Mouse (Mus musculus) stomach, embryonic 15.5 days (tissue): Measurements from ENCODE around the gene Fam229a. TPM values are rescaled to one million over a fixed set of nuclear protein-coding genes. Genes with fewer than 3 reads are reported as not detected.

Experiments used
- ATAC-seq: fragments of 200-750 bp; cut with Nextera tagmentation; 2 replicates; pipeline ENCODE4 v1.8.0; 2017; ENCODE audit warnings: low read depth, moderate number of reproducible peaks, moderate TSS enrichment; ENCODE audit not compliant: insufficient read depth, low FRiP score
- H3K27ac ChIP-seq: fragments of 300-500 bp; sonication (generic); 2 replicates; pipeline ENCODE4 v1.5.1; 2015; ENCODE audit warnings: mild to moderate bottlenecking, inconsistent platforms
- H3K27me3 ChIP-seq: fragments of 300-500 bp; sonication (generic); replicated peaks from 2 replicates; pipeline ENCODE4 v1.6.1; 2015; ENCODE audit warnings: inconsistent platforms
- H3K36me3 ChIP-seq: fragments of 300-500 bp; sonication (generic); 2 replicates; pipeline ENCODE4 v1.6.1; 2015; ENCODE audit warnings: inconsistent platforms
- H3K4me1 ChIP-seq: fragments of 300-500 bp; sonication (generic); 2 replicates; pipeline ENCODE4 v1.6.1; 2015; ENCODE audit warnings: inconsistent platforms
- H3K4me2 ChIP-seq: fragments of 300-500 bp; sonication (generic); 2 replicates; pipeline ENCODE4 v1.6.1; 2015; ENCODE audit warnings: mild to moderate bottlenecking, inconsistent platforms
- H3K4me3 ChIP-seq: fragments of 300-500 bp; sonication (generic); replicated peaks from 2 replicates; pipeline ENCODE4 v1.5.1; 2015; ENCODE audit warnings: inconsistent platforms
- H3K9ac ChIP-seq: fragments of 300-500 bp; sonication (generic); 2 replicates; pipeline ENCODE4 v1.6.1; 2015; ENCODE audit warnings: inconsistent platforms
- H3K9me3 ChIP-seq: fragments of 300-500 bp; sonication (generic); 2 replicates; pipeline ENCODE4 v1.6.1; 2016; ENCODE audit warnings: inconsistent platforms
- WGBS: fragments of 180-500 bp; shearing (Covaris S2); methylation state at CpG from one replicate; pipeline ENCODE4 v1.1.7; 2015; 5-methylcytosine and 5-hydroxymethylcytosine counted together
- polyA plus RNA-seq: library from polyadenylated mRNA; unstranded; fragments of >200 nt; fragmentation: Nextera tagmentation; extraction: Ambion mirVana; gene quantifications from 2 replicates; pipeline ENCODE4 v1.2.1, GENCODE M21; 2015

Gene Fam229a
- polyA plus RNA-seq, 1 experiment from 2014 or later = 0.26 TPM

DNA sequence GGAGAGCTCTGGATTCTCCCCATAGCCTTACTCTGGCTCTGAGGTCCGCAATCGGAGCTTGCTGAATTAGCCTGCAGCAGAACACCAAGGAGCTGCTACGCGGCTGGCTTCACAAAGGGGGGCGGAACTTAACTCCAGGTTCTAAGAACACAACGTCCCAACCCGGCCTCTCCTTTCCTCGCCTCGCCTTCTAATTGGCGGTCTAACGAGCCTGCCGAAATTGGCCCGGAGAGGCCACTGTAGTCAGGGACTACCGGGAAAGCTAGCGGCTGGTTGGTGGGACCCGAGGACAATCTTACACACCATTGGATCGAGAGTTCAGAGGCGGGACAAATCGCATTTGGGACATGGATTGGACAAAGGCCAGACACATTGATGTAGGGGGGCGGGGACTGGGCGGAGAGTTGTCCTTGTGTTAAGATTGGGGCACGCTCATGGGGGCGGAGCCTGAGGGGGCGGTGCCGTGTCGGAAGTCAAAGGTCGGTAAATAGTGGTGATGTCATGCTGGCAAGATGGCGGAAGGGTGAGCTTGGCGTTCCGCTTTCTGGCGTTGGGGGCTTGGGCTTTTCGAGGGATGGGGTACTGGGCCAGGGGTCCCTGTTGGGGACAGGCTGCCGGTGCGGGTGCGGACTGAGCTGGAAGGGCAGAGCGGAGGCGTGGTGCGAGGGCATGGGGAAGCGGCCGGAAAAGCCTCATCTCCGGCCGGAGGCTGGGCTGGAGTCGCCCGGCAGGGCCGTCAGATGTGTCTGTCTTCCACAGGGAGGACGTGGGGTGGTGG is 29.6 kb upstream of the Fam229a start, which contains the start of gene Bsdc1:
TSS of gene Bsdc1 (plus strand) at position 399 of the 778 bp plus-strand sequence.
- H3K27me3 ChIP-seq = no peaks in the 10 kb centered on the region
- H3K9ac ChIP-seq = peak within 1 kb of the TSS; percentile 72
- peak within 1 kb of the TSS; percentile 91 for H3K27ac ChIP-seq
- no peaks in the 10 kb centered on the region for H3K9me3 ChIP-seq
- H3K36me3 ChIP-seq = peaks cover 15% of the 10 kb centered on the region
- peak; percentile 99 for ATAC-seq
- H3K4me1 ChIP-seq = peaks cover 4% of the 10 kb centered on the region; the same call in 1 of the 2 replicates
- peak within 1 kb of the TSS; percentile 91 for H3K4me3 ChIP-seq
- WGBS = under 1% methylated on average over 46 of the region's 46 CpGs
- H3K4me2 ChIP-seq = peak within 1 kb of the TSS; percentile 82

DNA sequence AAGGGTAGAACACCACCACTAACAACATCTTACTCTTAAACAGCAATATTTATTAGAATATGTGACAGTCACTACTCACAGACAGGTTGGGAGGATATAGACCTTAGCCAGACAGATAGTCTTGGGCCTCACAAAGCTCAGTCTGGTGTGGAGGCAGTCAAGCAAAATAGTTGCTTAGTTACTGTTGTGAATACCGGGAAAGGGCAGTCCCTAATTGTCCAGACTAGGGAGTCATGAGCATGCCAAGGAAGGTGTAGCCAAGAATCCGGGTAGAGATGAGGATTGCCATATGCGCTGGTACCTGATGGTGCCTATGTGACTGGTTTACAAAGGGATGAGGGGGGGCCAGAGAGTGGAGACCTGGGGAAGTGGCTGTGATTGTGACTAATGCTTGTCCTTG is 28.9 kb upstream of the Fam229a start:
- H3K9me3 ChIP-seq = no peaks in the 10 kb centered on the region
- WGBS = 37% methylated on average over 3 of the region's 3 CpGs
- H3K4me2 ChIP-seq = peak overlapping the region; percentile 82
- H3K9ac ChIP-seq = peak overlapping the region; percentile 72
- no peak for ATAC-seq
- peak overlapping the region; percentile 91 for H3K4me3 ChIP-seq
- H3K27ac ChIP-seq = 0 out of 2 replicates have a peak overlapping the region, but pooled peaks have one; percentile 69
- peaks cover 17% of the 10 kb centered on the region for H3K36me3 ChIP-seq
- H3K4me1 ChIP-seq = peaks cover 4% of the 10 kb centered on the region; the same call in 1 of the 2 replicates
- no peaks in the 10 kb centered on the region for H3K27me3 ChIP-seq

DNA sequence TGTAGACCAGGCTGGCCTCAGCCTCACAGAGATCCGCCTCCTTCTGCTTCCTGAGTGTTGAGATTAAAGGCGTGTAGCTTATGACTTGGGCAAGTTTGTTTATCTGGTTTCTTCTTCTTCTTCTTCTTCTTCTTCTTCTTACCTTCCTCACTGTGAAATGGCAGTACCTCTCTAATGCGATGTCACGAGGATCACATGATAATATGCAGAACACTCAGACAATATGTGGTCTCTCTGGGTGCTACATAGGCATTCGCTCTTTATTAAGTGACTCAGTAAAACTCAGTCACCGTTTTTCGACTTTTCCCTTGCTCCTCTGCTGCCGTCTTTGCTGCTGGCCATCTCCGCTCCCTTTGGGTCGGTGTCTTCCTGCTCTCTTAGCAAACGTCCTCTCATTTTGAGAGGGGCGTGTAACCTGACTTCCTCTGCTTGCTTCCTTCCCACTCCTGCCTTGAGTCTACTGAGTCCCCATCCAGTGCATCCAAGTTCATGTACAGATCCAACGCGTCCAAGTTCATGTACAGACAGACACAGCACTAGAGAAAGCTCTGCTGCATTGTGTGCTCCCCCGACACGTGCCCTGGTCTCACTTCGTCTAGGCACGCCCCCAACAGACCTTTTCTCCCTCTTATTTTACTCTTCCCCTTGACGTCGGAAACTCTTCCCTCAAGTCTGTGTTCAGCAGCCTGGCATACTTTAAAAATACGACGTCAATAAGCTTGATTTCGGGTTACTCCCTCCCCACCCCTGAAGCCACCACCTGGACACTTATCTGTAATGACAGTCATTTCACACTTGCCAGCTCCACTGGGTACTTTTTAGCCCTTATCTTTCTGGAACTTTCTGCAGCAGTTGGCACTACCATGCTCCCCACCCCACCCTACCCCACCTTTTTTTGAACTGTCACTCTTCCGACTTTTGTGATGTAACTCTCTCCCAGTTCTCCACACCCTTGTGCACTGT is 27.6 kb upstream of the Fam229a start:
- Histone ChIP-seq H3K9ac (no peak overlapping the region), H3K4me2 (no peak overlapping the region), H3K4me1 (peaks cover 4% of the 10 kb centered on the region; the same call in 1 of the 2 replicates), H3K27me3 (no peaks in the 10 kb centered on the region), H3K36me3 (peaks cover 28% of the 10 kb centered on the region), H3K27ac (no peak overlapping the region), H3K4me3 (no peak overlapping the region), H3K9me3 (no peaks in the 10 kb centered on the region)
- ATAC-seq = peak; percentile 2; the same call in 1 of the 2 replicates
- 80% methylated on average over 24 of the region's 24 CpGs for WGBS

DNA sequence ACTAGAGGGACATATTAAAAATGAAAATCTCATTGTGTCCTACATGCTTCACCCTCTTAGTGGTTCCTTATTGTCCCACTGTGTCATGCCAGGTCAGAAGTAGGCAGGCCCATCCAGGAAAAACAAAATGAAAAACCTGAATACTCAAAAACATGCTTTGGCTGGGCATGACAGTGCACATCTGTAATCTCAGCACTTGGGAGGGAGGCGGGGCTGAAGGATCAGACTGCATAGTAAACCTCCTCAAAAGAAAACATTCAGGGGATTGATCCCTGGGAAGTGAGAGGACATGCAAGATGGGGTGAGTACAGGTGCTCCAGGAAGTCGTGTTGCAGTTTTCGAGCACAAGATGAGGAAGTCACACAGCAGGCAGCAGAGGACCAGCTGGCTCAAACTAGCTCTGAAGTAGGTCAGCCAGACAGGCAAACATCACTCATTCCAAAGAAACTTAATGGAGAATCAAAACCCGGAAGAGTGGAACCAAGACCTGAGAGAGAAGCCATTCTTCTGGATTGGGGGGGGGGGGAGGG is 26.6 kb upstream of the Fam229a start:
- WGBS = 79% methylated on average over 4 of the region's 4 CpGs
- H3K27ac ChIP-seq = no peak overlapping the region
- ATAC-seq = no peak

DNA sequence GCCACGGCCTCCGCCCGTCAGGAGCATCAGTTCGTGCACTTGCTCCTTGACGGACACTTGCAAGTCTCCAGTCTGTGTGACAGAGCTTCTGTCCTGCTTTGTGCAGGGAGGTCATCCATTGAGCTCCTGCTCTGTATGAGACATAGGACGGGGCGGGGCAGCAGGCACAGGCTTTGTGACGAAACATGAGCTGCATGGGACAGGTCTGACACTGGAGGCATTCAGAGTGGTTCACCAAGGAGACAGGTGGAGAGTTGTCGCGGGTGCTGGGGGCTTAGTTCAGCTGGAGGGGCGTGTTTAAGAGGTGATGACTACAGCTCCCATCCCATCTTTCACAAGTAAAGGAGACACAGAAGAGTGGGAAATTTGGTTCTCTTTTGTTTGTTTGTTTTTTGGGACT is 14.9 kb upstream of the Fam229a start:
- no peaks in the 10 kb centered on the region for H3K27me3 ChIP-seq
- H3K9ac ChIP-seq = no peak overlapping the region
- no peak overlapping the region for H3K4me2 ChIP-seq
- no peak overlapping the region for H3K27ac ChIP-seq
- ATAC-seq = no peak
- 88% methylated on average over 11 of the region's 11 CpGs for WGBS
- no peaks in the 10 kb centered on the region for H3K9me3 ChIP-seq
- no peaks in the 10 kb centered on the region for H3K4me1 ChIP-seq
- H3K36me3 ChIP-seq = peaks cover 38% of the 10 kb centered on the region
- H3K4me3 ChIP-seq = no peak overlapping the region

More for the DNA sequence above, 26.6 kb upstream of the Fam229a start:
- no peaks in the 10 kb centered on the region for H3K9me3 ChIP-seq
- H3K9ac ChIP-seq = no peak overlapping the region
- H3K36me3 ChIP-seq = peaks cover 34% of the 10 kb centered on the region
- H3K27me3 ChIP-seq = no peaks in the 10 kb centered on the region
- H3K4me3 ChIP-seq = no peak overlapping the region
- no peak overlapping the region for H3K4me2 ChIP-seq
- H3K4me1 ChIP-seq = peaks cover 4% of the 10 kb centered on the region; the same call in 1 of the 2 replicates

DNA sequence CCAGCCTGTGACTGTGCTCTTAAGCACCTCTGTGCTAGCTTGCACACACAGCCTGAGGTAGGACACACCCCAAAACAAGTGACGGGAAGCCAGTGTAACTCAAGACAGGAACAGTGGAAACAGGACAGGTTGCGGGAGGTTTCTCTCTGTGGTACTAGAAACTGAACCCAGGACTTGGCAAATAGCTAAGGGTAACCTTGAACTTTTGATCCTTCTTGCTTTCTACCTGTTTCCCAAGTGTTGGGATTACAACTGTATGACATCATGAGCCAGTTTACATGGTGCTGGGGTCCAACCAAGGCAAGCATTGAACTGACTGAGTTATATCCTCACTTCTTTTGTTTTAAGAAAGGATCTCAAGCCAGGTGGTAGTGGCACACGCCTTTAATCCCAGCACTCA is 11.1 kb upstream of the Fam229a start:
- H3K4me3 ChIP-seq = no peak overlapping the region
- no peak overlapping the region for H3K27ac ChIP-seq
- ATAC-seq = no peak
- H3K9me3 ChIP-seq = no peaks in the 10 kb centered on the region
- WGBS = 80% methylated on average over 3 of the region's 3 CpGs
- H3K9ac ChIP-seq = no peak overlapping the region
- H3K4me2 ChIP-seq = no peak overlapping the region
- H3K4me1 ChIP-seq = no peaks in the 10 kb centered on the region
- H3K27me3 ChIP-seq = no peaks in the 10 kb centered on the region
- peaks cover 26% of the 10 kb centered on the region for H3K36me3 ChIP-seq

DNA sequence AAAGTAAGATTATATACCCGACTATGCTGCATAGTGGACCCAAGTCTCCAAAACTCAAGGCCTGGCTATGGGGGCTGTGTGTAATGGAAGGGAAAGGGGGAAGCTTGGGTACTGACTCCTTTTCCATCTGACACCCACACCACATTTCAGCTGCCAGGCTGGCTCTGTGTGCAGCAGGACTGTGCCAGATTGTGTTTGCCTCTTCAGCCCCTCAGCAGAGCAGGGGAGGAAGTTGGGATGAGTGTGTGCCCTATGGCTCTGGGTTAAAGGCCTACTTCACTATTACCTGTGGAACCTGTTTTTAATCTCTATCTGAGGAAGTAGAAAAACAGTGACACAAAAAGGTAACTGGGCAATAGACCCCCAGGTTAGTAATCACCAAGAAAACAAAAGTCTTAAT is 9.9 kb upstream of the Fam229a start:
- Histone ChIP-seq H3K4me3 (no peak overlapping the region), H3K9ac (no peak overlapping the region), H3K4me1 (no peaks in the 10 kb centered on the region), H3K27ac (no peak overlapping the region), H3K4me2 (no peak overlapping the region), H3K27me3 (no peaks in the 10 kb centered on the region), H3K9me3 (no peaks in the 10 kb centered on the region), H3K36me3 (peaks cover 22% of the 10 kb centered on the region)
- WGBS = 92% methylated on average over 1 of the region's 1 CpGs
- no peak for ATAC-seq

DNA sequence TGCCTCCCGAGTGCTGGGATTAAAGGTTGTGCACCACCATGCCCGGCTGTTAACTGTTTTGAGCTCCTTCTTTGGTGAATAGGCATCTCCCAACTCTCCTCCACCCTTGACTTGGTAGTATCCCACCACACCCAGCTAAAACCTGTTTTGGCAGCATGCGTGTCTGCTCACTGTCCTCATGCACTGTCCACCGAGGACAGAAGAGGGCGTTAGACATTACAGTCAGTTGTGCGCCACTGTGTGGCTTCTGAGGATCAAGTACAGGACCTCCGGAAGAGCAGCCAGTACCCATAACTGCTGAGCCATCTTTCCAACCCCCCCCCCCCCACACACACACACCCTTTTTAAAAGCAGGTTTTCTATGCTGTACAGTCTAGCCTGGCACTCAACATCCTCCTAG is 3.7 kb downstream of the Fam229a start:
- Histone ChIP-seq H3K27ac (no peak overlapping the region), H3K36me3 (no peaks in the 10 kb centered on the region), H3K9me3 (no peaks in the 10 kb centered on the region), H3K4me3 (no peak overlapping the region), H3K4me2 (no peak overlapping the region), H3K4me1 (peaks cover 33% of the 10 kb centered on the region), H3K27me3 (peaks cover 20% of the 10 kb centered on the region), H3K9ac (no peak overlapping the region)
- ATAC-seq = no peak
- 63% methylated on average over 7 of the region's 7 CpGs for WGBS

DNA sequence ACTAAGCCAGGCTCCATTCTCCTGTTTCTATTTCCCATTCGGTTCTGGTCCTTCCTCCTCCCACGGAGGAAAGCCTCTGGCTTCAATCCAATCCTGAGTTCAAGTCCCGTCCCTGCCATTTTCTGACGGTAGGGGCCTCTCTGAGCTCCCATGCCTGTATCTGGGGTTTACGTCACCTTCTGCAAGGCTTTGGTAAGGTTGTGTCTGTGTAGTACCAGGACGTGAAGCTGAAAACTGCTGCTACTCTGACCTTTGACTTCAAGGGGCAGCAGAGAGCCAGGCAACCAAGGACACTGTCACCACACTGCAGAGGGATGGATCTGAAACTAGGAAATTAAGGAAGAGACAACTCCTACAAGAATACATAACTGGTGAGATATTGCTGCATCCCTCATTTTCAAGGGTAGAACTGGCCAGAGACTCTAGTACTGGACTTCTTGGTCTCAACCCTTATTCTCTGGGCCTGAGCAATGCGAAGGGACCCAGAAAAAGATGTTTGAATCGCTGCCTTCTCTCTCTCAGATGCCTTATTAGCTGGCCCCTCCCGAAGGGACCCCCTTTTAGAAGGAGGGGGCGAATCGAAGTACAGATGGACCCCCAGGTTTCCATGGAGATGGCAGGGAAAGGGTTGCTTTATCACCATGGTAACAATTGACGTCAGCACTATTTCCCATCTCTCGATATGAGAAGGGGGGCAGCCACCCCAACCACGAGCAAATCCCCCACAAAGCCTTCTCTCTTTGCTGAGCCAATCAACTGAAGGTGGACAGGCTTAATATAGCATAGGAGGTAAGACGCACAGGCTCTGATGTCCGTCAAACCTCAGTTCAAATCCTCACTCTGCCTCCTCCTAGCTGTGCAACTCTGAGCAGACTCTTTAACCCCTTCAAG is 4.9 kb downstream of the Fam229a start:
- H3K9me3 ChIP-seq = no peaks in the 10 kb centered on the region
- peaks cover 38% of the 10 kb centered on the region for H3K4me1 ChIP-seq
- no peaks in the 10 kb centered on the region for H3K36me3 ChIP-seq
- H3K4me2 ChIP-seq = 0 out of 2 replicates have a peak overlapping the region, but pooled peaks have one; percentile 24
- WGBS = 29% methylated on average over 16 of the region's 16 CpGs
- H3K9ac ChIP-seq = no peak overlapping the region
- ATAC-seq = no peak
- H3K4me3 ChIP-seq = no peak overlapping the region
- H3K27ac ChIP-seq = peak overlapping the region; percentile 58; the same call in 1 of the 2 replicates
- H3K27me3 ChIP-seq = peaks cover 12% of the 10 kb centered on the region

DNA sequence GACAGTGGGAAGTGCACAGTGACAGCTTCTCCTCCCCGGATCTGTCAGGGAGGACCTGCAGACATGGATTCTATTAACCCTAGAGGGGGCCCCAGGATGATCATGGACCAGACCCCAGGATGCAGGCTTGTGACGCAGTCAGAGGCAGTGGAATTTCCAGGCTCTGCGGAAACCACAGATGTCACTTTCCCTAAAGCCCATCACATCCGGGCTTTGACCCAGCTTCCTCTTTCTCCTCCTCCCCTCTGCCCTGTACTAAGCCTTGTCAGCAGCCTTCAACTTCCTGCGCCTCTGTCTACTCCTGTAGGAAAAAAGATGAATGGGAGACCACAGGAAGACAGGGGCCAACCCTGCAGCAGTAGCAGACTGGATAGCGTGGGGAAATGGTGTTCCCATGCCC is 5.6 kb downstream of the Fam229a start:
- Histone ChIP-seq H3K4me2 (0 out of 2 replicates have a peak overlapping the region, but pooled peaks have one; percentile 24), H3K27ac (peak overlapping the region; percentile 58; the same call in 1 of the 2 replicates), H3K9ac (no peak overlapping the region), H3K27me3 (peaks cover 5% of the 10 kb centered on the region), H3K9me3 (no peaks in the 10 kb centered on the region), H3K36me3 (no peaks in the 10 kb centered on the region), H3K4me3 (no peak overlapping the region), H3K4me1 (peaks cover 35% of the 10 kb centered on the region)
- 0 out of 2 replicates have a peak, but pooled peaks have one; percentile 11 for ATAC-seq
- 19% methylated on average over 6 of the region's 6 CpGs for WGBS

DNA sequence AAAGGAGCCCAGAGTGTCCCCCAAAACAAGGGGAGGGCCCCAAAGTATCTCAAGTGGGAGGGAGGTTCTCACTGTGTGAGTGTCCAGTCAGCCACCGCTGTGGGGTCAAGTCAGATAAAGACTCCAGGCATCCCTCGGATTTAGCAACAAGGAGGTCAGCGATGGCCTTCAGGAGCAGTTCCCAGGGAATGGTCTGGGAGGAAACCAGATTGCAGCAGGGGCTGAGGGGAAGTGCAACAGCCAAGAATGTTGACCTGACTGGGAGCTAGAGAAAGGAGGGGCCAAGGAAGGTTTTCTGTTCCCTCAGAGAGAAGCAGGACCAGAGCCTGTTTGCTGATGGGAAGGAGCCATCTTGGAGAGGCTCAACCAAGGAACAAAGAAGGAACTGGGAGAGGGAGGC is 8.0 kb downstream of the Fam229a start:
- Histone ChIP-seq H3K4me2 (no peak overlapping the region), H3K36me3 (no peaks in the 10 kb centered on the region), H3K9ac (no peak overlapping the region), H3K27me3 (no peaks in the 10 kb centered on the region), H3K4me3 (no peak overlapping the region), H3K9me3 (no peaks in the 10 kb centered on the region), H3K27ac (no peak overlapping the region), H3K4me1 (peaks cover 45% of the 10 kb centered on the region)
- 67% methylated on average over 3 of the region's 3 CpGs for WGBS
- ATAC-seq = no peak
